Mouse (Mus musculus) bone marrow macrophage, adult 2 months (primary cell): Measurements from ENCODE around the gene 8030474K03Rik.

Experiments used
- CTCF ChIP-seq: IDR thresholded peaks from 2 replicates; pipeline ENCODE4 v1.5.1; 2012; ENCODE audit warnings: low read depth, mild to moderate bottlenecking, low read length, moderate library complexity
- POLR2A ChIP-seq: IDR thresholded peaks from 2 replicates; pipeline ENCODE4 v1.6.1; 2012; ENCODE audit warnings: mild to moderate bottlenecking, low read depth, low read length, borderline replicate concordance

DNA sequence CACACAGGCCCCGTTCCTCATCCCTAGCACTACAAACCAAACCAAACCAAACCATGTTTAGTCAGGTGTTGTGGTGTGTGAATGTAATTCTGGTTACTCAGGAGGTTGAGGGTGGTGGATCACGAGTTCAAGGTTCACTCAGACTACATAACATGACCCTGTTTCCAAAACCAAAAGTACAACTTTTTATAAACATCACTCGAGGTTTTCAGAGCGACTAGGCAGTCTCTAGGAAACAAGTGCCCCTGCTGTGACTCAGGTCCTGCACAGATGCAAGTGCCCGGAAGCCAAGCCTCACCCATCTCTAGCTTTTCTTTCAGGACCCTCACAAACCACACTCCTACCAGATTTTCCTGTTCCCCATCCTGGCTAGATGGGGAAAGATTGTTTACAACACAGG, 29.8 kb upstream of the 8030474K03Rik start:
- TF ChIP-seq CTCF (no peak), POLR2A (no peak)
